Mouse (Mus musculus) liver, embryonic 12.5 days (tissue): ENCODE data around the gene Thyn1. TPM values are rescaled to one million over a fixed set of nuclear protein-coding genes. Genes with fewer than 3 reads are reported as not detected.

Experiments
- ATAC-seq: fragments of 200-750 bp; cut with Nextera tagmentation; 2 replicates; pipeline ENCODE4 v1.8.0; 2017; ENCODE audit warnings: moderate number of reproducible peaks, mild to moderate bottlenecking, moderate library complexity
- H3K27ac ChIP-seq: fragments of 300-500 bp; sonication (generic); 2 replicates; pipeline ENCODE4 v1.5.1; 2016; ENCODE audit warnings: mild to moderate bottlenecking
- H3K27me3 ChIP-seq: fragments of 300-500 bp; sonication (generic); replicated peaks from 2 replicates; pipeline ENCODE4 v1.6.1; 2016; ENCODE audit warnings: mild to moderate bottlenecking, moderate library complexity
- H3K36me3 ChIP-seq: fragments of 300-500 bp; sonication (generic); 2 replicates; pipeline ENCODE4 v1.6.1; 2016; ENCODE audit warnings: mild to moderate bottlenecking, moderate library complexity
- H3K4me1 ChIP-seq: fragments of 300-500 bp; sonication (generic); 2 replicates; pipeline ENCODE4 v1.6.1; 2016
- H3K4me2 ChIP-seq: fragments of 300-500 bp; sonication (generic); 2 replicates; pipeline ENCODE4 v1.6.1; 2016; ENCODE audit warnings: mild to moderate bottlenecking, moderate library complexity
- H3K4me3 ChIP-seq: fragments of 300-500 bp; sonication (generic); 2 replicates; pipeline ENCODE4 v1.5.1; 2016; ENCODE audit warnings: mild to moderate bottlenecking, moderate library complexity
- H3K9ac ChIP-seq: fragments of 300-500 bp; sonication (generic); 2 replicates; pipeline ENCODE4 v1.6.1; 2016; ENCODE audit warnings: mild to moderate bottlenecking, moderate library complexity
- H3K9me3 ChIP-seq: fragments of 300-500 bp; sonication (generic); replicated peaks from 2 replicates; pipeline ENCODE4 v1.6.1; 2016; ENCODE audit warnings: mild to moderate bottlenecking, moderate library complexity
- WGBS: fragments of 180-500 bp; shearing (Covaris S2); methylation state at CpG from one replicate; pipeline ENCODE4 v1.1.7; 2016; ENCODE audit not compliant: insufficient replicate concordance; 5-methylcytosine and 5-hydroxymethylcytosine counted together
- polyA plus RNA-seq: library from polyadenylated mRNA; unstranded; fragments of >200 nt; fragmentation: Nextera tagmentation; extraction: Ambion mirVana; gene quantifications from 2 replicates; pipeline ENCODE4 v1.2.1, GENCODE M21; 2016

Thyn1 gene
- 75.4 and 83.0 TPM in 2 replicates for polyA plus RNA-seq

DNA sequence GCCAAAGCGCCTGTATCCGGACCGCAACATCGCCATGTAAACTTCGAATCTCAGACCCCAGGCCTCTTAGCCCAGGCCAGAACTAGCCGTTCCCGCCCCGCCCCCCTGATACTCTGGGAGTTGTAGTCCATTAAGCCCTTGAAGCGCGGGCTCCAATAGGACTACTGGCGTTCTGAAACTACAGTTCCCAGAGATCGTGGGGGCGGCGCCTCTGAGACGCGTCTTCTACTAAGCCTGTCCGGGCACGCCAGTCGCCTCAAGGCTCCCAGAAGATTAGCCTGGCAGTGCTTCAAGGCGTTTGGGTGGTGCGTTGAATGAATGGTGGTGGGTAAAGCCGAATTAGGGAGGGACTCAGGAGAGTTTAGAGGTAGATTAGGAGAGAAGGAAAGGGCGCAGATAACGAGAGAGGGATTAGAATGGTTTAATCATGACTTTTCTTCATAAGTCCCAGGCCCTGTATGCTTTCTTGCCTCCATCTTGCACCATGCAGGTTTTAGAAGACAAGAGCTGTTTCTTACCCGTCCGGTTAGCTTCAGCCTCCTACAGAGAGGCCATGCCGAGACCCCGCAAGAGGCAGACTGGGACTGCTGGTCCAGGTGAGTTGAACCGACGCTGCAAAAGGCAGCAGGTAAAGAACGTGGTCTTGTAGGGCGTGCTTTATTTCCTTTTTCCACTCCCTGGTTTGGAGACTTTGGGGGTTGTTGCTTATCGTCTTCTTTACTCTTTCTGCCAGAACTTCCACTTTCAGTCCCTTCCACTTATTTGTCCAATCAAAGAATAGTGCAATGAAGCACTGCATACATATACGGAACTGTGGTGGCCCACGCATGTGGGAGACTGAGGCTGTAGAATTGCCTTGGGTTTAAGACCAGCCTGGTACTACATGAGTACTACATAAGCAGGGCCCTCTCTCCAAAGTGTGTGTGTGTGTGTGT, at the start of gene Thyn1, which contains the start of gene Acad8:
Thyn1 (plus strand) TSS at position 250 of the 935 bp plus-strand sequence.
Acad8 (minus strand) TSS at position 106 of the 935 bp plus-strand sequence.
- peaks cover 20% of the 10 kb centered on the region for H3K36me3 ChIP-seq
- peak within 1 kb of the TSS; percentile 79 for H3K9ac ChIP-seq
- H3K4me1 ChIP-seq, result peaks cover 50% of the 10 kb centered on the region
- no peaks in the 10 kb centered on the region for H3K9me3 ChIP-seq
- peak within 1 kb of the TSS; percentile 66 for H3K27ac ChIP-seq
- 1% methylated on average over 35 of the region's 35 CpGs for WGBS
- peak; percentile 97 for ATAC-seq
- H3K4me3 ChIP-seq, result peak within 1 kb of the TSS; percentile 76
- H3K4me2 ChIP-seq, result peak within 1 kb of the TSS; percentile 91
- no peaks in the 10 kb centered on the region for H3K27me3 ChIP-seq

DNA sequence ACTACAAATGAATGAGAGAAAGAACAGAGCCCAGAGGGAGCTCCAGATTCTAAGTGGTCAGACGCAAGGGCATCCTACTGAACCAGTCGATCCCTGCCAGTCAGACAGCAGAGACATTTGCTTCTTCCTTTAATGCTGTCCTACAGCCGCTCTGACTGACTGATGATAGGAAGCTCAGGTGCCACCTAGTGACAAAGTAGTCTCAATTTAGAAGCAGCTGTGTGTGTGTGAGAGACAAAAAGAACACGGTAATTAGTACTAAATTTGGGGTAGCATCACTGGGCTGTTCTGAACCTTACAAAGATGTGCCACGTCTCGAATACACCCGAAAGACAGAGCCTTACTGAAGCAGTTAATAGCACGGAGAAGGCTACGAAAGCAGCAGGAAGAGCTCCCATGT, 21.8 kb upstream of the Thyn1 start:
- no peaks in the 10 kb centered on the region for H3K27me3 ChIP-seq
- 71% methylated on average over 9 of the region's 9 CpGs for WGBS
- ATAC-seq, result no peak
- no peak overlapping the region for H3K4me3 ChIP-seq
- H3K9ac ChIP-seq, result no peak overlapping the region
- no peak overlapping the region for H3K27ac ChIP-seq
- H3K9me3 ChIP-seq, result no peaks in the 10 kb centered on the region
- peaks cover 44% of the 10 kb centered on the region for H3K36me3 ChIP-seq
- H3K4me2 ChIP-seq, result no peak overlapping the region
- H3K4me1 ChIP-seq, result no peaks in the 10 kb centered on the region

DNA sequence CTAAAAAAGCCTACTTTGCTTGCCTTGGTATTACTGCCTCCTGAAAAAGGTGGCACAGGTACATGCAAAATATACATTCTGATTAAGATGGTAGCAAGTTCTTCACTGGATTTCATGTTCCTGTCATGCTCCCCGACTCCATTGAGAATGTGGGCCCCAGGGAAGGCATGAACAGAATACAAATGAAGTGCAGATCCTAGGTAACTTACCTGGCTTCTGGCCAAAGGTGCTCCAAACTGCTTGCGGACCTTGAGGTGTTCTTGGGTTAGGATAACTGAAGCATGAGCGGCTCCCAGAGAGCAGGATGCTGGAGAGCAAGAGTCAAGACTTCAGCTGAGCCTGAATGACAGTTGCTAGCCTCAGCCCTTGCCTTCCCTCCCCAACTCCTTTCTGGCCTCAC, 20.7 kb upstream of the Thyn1 start:
- no peaks in the 10 kb centered on the region for H3K4me1 ChIP-seq
- H3K9me3 ChIP-seq, result no peaks in the 10 kb centered on the region
- H3K27me3 ChIP-seq, result no peaks in the 10 kb centered on the region
- no peak overlapping the region for H3K9ac ChIP-seq
- 63% methylated on average over 3 of the region's 3 CpGs for WGBS
- no peak for ATAC-seq
- H3K4me3 ChIP-seq, result no peak overlapping the region
- no peak overlapping the region for H3K4me2 ChIP-seq
- peaks cover 45% of the 10 kb centered on the region for H3K36me3 ChIP-seq
- no peak overlapping the region for H3K27ac ChIP-seq

DNA sequence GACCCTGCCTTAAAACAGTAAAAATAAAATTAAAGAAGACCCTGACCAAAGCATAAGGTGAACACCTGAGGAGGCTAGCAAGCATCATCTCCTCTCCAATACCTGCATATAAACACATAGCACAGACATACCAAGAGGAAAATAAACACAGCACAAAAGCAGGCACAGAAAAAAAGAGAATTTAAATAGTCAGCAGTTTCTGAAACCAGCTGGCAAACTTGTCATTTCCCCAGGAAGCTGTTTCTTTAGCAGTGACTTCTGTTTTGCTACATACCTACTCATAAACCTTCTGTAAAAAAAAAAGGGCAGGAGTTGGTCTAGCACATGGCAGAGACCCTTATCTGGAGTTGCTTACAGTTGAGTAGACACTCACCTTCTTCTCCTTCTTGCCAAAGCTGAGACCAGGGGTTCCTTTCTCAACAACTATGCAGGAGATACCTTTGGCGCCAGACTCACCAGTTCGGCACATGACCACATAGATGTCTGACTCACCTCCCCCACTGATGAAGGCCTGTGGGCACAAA, 14.4 kb upstream of the Thyn1 start:
- Histone ChIP-seq H3K9ac (no peak overlapping the region), H3K27ac (no peak overlapping the region), H3K4me3 (no peak overlapping the region), H3K4me1 (no peaks in the 10 kb centered on the region), H3K27me3 (no peaks in the 10 kb centered on the region), H3K36me3 (peaks cover 51% of the 10 kb centered on the region), H3K4me2 (no peak overlapping the region), H3K9me3 (no peaks in the 10 kb centered on the region)
- ATAC-seq, result no peak
- 94% methylated on average over 2 of the region's 2 CpGs for WGBS

DNA sequence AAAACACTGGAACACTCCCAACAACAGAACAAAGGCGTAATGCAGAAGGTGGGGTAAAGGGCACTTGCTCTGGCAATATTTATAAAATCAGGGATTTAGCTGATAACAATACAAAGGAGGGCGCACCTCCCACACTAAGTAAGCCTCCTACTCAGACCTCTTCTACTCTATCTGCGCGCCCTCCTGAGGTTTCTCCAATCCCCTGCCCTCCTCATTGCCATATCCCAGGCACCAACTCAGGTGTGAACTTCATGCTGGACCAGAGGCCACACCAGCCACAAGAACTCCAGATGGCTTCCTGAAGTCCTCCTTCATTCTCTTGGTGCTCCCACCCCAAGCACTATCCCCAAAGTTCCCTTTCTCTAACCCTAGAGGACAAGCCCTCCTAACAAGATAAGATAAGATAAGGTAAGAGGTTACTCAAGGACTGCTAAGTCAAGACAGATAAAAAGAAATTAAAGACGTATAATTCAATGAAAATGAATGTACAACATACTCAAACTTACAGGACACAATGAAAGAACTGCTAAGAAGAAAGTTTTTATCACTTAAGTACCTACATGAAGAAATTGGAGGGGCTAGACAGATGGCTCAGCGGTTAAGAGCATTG, 13.7 kb upstream of the Thyn1 start:
- WGBS, result 68% methylated on average over 6 of the region's 6 CpGs
- Histone ChIP-seq H3K27me3 (no peaks in the 10 kb centered on the region), H3K36me3 (peaks cover 57% of the 10 kb centered on the region), H3K9me3 (no peaks in the 10 kb centered on the region), H3K9ac (no peak overlapping the region), H3K27ac (no peak overlapping the region), H3K4me3 (no peak overlapping the region), H3K4me1 (no peaks in the 10 kb centered on the region), H3K4me2 (no peak overlapping the region)
- ATAC-seq, result no peak

DNA sequence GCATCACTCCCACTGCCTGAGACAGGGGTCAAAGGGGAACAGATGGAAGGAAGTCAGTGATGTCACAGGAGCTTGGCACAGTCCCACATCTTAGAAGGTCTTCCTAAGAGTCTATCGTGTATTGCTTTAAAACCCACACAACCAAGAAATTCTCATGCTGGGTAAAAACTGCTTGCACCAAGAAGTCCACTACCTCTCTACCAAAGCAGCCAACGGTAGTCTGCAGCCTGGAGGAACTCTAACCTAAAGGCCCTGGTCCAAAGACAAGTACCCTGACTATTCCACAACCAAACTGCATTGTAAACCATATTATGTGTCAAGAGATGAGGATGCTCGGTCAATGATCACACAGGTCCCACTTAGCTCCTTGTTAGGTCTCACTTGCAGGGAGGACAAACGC, 9.3 kb upstream of the Thyn1 start:
- no peak overlapping the region for H3K27ac ChIP-seq
- no peak overlapping the region for H3K4me2 ChIP-seq
- H3K9me3 ChIP-seq, result no peaks in the 10 kb centered on the region
- no peak for ATAC-seq
- 74% methylated on average over 4 of the region's 4 CpGs for WGBS
- H3K4me1 ChIP-seq, result no peaks in the 10 kb centered on the region
- H3K4me3 ChIP-seq, result no peak overlapping the region
- no peaks in the 10 kb centered on the region for H3K27me3 ChIP-seq
- H3K36me3 ChIP-seq, result peaks cover 51% of the 10 kb centered on the region
- H3K9ac ChIP-seq, result no peak overlapping the region

DNA sequence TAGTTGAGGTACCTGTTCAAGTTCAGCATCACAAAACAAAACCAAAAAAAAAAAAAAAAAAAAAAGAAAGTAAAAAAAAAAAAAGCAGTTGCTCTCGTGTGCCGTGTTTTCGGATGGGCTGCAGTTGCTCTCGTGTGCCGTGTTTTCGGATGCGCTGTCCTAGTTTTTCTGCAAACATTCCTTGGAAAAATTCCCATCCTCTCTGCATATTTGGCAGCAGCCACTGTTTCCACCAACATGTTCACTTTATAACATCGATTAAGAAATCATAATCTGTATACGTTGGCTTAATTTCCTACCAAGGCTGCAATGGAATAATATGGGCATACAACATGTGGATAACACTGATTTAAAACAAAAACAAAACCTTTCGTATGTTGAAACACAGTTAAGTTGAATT, 6.4 kb upstream of the Thyn1 start:
- no peak for ATAC-seq

DNA sequence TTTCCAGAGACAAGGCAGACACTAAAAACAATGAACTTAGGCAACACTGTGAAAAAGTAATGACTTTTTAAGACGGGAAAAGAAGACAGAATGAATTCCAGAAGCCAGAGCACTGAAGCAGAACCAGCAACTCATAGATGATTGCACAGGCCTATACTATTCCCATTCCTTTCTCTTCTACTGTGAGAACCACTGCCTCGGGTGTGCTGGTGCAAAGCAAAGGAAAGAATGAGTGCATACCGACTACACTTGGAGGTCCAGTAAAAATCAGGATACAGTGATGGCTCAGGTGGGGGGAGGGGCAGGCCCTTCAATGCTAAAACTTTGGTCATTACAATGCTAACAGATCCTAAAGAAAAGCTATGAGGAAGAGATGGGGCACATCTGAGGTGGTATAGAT, 5.6 kb upstream of the Thyn1 start:
- WGBS, result 79% methylated on average over 3 of the region's 3 CpGs
- Histone ChIP-seq H3K27me3 (no peaks in the 10 kb centered on the region), H3K9ac (no peak overlapping the region), H3K36me3 (peaks cover 33% of the 10 kb centered on the region), H3K27ac (no peak overlapping the region), H3K4me1 (peaks cover 22% of the 10 kb centered on the region), H3K4me3 (no peak overlapping the region), H3K9me3 (no peaks in the 10 kb centered on the region), H3K4me2 (no peak overlapping the region)
- ATAC-seq, result no peak

More for the DNA sequence above, 6.4 kb upstream of the Thyn1 start:
- Histone ChIP-seq H3K36me3 (peaks cover 36% of the 10 kb centered on the region), H3K9me3 (no peaks in the 10 kb centered on the region), H3K4me3 (no peak overlapping the region), H3K27ac (no peak overlapping the region), H3K27me3 (no peaks in the 10 kb centered on the region), H3K9ac (no peak overlapping the region), H3K4me2 (no peak overlapping the region), H3K4me1 (peaks cover 16% of the 10 kb centered on the region)
- WGBS, result 89% methylated on average over 10 of the region's 10 CpGs

DNA sequence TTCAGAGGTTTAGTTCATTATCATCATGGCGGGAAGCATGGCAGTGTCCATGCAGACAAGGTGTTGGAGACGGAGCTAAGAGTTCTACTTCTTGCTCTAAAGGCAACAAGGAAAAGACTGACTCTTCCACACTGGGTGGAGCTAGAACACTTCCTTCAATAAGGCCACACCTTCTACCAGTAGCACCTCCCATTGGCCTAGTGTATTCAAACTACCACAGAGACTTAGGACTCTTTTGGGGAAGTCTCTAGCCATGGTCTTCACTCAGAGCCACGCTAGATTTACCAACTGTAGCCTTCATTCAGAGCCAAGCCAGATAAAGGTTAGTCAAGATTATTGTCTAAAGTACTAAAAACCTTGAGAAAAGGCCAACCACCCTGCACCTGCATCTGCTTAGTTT, 2.4 kb upstream of the Thyn1 start:
- H3K36me3 ChIP-seq, result peaks cover under 1% of the 10 kb centered on the region; the same call in 1 of the 2 replicates
- H3K4me3 ChIP-seq, result no peak overlapping the region
- H3K4me2 ChIP-seq, result no peak overlapping the region
- 54% methylated on average over 3 of the region's 3 CpGs for WGBS
- no peak overlapping the region for H3K27ac ChIP-seq
- no peak overlapping the region for H3K9ac ChIP-seq
- H3K27me3 ChIP-seq, result no peaks in the 10 kb centered on the region
- no peak for ATAC-seq
- H3K4me1 ChIP-seq, result peaks cover 46% of the 10 kb centered on the region
- H3K9me3 ChIP-seq, result no peaks in the 10 kb centered on the region

DNA sequence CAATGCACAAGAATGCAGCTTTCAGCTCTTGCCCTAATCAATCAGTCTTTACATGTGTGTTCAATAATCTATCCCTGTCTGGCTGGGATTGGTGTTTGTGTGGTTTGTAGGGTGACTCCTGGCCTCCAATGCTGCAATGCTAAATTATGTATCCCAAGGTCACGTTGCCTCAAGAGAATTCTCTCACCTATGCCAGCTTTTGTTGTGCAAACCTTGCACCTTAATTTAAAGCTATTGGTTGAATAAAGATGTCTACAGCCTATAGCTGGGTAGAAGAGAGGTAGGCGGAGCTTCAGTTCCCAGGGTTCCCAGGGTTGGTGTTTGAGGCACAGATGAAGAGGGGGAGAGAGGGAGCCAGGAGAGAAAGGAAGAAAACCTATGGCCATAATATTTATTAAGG, 2.0 kb upstream of the Thyn1 start:
- Histone ChIP-seq H3K36me3 (no peaks in the 10 kb centered on the region), H3K27ac (no peak overlapping the region), H3K4me2 (no peak overlapping the region), H3K4me3 (no peak overlapping the region), H3K4me1 (peaks cover 46% of the 10 kb centered on the region), H3K27me3 (no peaks in the 10 kb centered on the region), H3K9ac (no peak overlapping the region), H3K9me3 (no peaks in the 10 kb centered on the region)
- ATAC-seq, result no peak
- 76% methylated on average over 2 of the region's 2 CpGs for WGBS

DNA sequence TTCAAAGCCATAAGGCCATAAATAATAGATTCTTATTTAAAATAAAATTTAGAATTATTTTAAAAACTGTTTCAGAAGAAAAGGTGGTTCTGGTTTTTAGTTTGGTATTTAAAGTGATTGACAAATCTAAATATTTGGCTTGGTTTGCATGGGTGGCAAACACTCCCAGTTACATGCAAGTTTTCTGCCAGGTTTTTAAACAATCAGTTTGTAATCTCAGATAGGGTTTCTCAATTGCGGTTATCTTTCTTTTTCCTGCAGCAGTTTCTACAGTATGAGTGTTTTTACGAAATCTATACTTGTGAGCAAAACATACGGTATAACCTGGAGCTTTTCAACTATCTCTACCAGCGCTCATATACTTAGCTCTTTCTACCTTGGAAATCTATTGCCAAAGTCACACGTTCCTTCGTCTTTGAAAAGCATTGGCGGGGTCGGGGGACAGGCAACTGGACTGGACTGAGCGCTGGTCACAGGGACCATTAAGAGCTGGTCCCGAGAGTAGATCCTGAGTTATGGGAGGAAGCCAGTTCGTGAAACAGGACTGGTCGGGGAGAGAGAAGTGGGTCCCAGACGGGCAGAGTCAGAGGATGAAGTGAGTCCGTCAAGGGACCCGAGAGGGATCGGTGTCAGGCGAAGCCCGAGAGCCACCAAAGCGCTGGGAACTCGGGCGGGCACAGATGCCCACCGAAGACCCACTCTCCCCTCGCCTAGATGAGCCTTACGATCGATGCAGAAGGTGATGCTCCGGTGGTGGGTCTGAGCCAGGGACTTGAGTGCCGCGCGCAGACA, 645 bp upstream of the Thyn1 start:
- H3K36me3 ChIP-seq, result peaks cover 12% of the 10 kb centered on the region
- 0 out of 2 replicates have a peak overlapping the region, but pooled peaks have one; percentile 50 for H3K27ac ChIP-seq
- H3K9me3 ChIP-seq, result no peaks in the 10 kb centered on the region
- peak overlapping the region; percentile 91 for H3K4me2 ChIP-seq
- peak overlapping the region; percentile 79 for H3K9ac ChIP-seq
- H3K27me3 ChIP-seq, result no peaks in the 10 kb centered on the region
- ATAC-seq, result peak; percentile 52
- H3K4me3 ChIP-seq, result peak overlapping the region; percentile 76
- WGBS, result 2% methylated on average over 29 of the region's 29 CpGs
- peaks cover 50% of the 10 kb centered on the region for H3K4me1 ChIP-seq
